Mouse (Mus musculus) duodenum, adult 2 months (tissue): ENCODE results near the gene Cdk5r2. TPM values are rescaled to one million over a fixed set of nuclear protein-coding genes. Genes with fewer than 3 reads are reported as not detected.

Experiments used
- polyA plus RNA-seq: library from polyadenylated mRNA; depleted of rRNA; stranded (reverse); fragments of >200 nt; gene quantifications from 2 replicates; pipeline ENCODE4 v1.2.3, GENCODE M21; 2012; ENCODE audit warnings: low replicate concordance; rRNA removed

Gene Cdk5r2
- 2.2 and 2.5 TPM in 2 replicates for polyA plus RNA-seq

DNA sequence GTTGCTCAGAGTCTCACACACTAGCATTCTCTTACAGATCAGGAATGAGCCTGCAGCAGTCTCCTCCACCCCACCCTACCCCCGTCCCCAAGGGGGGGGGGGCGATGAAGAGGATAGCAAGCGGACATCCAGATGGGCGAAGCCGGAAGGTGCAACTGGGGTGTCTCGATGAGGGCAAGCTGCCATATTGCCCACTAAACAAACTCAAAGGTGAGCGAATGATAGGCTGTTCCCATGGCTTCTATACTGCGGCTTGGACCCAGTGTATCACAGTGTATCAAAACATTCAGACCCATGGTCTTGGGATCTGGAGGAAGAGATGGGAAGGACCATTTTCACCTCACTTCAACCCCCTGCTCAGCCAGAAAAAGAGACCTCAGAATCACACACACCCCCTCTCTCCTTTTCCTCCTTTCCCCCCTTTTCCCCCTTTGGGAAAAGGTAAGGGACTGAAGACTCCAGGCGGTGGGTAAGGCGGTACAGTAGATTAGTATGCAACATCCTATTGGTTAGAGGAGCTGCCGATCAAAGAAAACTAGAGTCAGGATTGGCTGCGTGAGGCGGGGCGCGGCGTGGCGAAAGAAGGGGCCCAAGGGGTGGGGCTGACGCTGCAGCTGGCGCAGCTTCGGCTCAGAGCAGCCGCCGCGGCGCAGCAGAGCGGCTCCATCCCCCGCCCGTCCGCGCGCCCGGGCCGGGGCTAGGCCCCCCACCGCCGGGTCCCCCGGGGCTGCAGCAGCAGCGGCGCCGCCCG lies at the start of gene Cdk5r2:
TSS of gene Cdk5r2 (plus strand) at position 629 of the 751 bp plus-strand sequence.

DNA sequence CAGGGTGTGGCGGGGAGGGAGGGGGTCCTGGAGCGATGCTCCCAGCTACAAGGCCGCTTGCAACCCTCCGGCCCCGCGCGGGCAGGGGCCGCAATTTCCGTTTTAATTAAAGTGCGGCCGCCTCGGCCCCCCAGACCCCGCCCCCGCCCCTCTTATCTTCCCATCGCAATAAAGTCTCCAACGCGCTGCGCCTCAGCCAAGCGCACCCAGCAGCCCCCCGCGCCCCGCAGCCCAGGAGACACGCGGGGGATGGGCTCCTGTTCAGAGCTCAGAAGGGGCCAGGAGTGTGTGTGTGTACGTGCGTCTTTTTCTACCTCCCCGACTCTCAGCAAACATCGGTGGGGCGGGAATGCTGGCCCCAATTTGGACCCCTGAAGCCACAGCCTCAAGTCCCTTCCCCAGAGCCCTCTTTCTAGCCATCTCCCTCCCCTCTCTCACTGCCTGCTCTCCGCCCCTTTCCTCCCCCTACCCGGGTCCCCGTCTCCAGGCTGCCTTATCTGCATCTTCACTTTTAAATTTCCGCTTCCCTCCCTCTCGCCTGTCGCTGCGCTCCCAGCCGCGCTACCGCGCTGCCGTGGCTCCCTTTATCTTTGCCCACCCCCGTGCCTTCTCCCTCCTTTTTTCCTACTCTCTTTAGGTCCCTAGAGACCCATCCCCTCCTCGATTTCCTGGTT lies 30.8 kb downstream of the Cdk5r2 start, which contains the start of gene Fev:
TSS of gene Fev (minus strand) at position 51 of the 674 bp plus-strand sequence.

DNA sequence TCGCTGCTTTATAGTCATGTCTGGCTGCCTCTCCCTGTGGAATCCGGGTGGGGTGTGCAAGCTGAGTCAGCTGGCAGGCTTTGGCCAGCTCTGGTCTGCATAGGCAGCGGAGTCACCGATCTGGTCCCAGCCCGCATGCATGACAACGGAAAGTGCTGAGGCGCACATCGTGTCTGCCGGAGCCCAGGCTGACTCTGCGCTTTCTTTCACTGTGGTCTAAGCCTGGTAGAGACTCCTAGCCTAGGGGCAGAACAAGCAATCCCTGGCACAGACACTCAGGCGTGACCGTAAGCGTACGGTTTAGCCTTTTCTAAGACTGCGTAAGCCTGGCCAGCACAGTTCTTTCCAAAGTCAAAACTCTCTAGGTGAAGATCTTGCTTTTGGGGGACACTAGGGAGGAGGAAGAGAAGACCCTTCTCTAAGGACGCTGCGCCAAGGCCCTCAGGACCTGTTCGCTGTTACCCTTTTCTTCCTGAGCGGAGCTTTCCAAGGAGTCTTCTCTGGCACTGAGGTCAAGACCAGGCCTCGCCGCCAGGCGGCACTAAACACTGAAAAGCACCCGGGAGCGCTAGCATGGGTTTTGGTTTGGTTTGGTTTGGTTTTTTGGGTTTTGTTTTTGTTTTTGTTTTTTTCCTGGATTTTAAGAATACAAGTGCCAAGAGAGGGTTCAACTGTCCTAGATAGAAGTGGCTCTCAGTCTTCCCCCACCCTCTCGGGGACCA lies 38.6 kb downstream of the Cdk5r2 start, which contains the start of gene Cryba2:
TSS of gene Cryba2 (minus strand) at position 10 of the 722 bp plus-strand sequence.

Other genes starting within 250 kb of the Cdk5r2 start
- gene Ttll4, start 193.2 kb upstream of the Cdk5r2 start, polyA plus RNA-seq, result 8.7 and 10.8 TPM in 2 replicates
- 8.0 and 32.7 TPM in 2 replicates for gene Cyp27a1, start 141.4 kb upstream of the Cdk5r2 start, polyA plus RNA-seq
- 0.07 and 0.40 TPM in 2 replicates for gene Prkag3, start 105.7 kb upstream of the Cdk5r2 start, polyA plus RNA-seq
- gene Wnt6, start 83.0 kb upstream of the Cdk5r2 start, polyA plus RNA-seq, result 2.5 and 11.0 TPM in 2 replicates
- 0.11 and 0.44 TPM in 2 replicates for gene Wnt10a, start 63.4 kb upstream of the Cdk5r2 start, polyA plus RNA-seq
- 3.2 and 3.6 TPM in 2 replicates for gene Fev, start 30.5 kb downstream of the Cdk5r2 start, polyA plus RNA-seq
- 1.1 and 1.6 TPM in 2 replicates for gene Cryba2, start 38.2 kb downstream of the Cdk5r2 start, polyA plus RNA-seq
- gene Cfap65, start 80.7 kb downstream of the Cdk5r2 start, polyA plus RNA-seq, result 0.07 and 0.20 TPM in 2 replicates
- 107 and 239 TPM in 2 replicates for gene Ihh, start 96.7 kb downstream of the Cdk5r2 start, polyA plus RNA-seq